Mouse (Mus musculus): Measurements from ENCODE around the gene Mst1. TPM values are rescaled to one million over a fixed set of nuclear protein-coding genes. Genes with fewer than 3 reads are reported as not detected.

Mst1 gene
- total RNA-seq, 2 experiments from 2014 or later = not detected

DNA sequence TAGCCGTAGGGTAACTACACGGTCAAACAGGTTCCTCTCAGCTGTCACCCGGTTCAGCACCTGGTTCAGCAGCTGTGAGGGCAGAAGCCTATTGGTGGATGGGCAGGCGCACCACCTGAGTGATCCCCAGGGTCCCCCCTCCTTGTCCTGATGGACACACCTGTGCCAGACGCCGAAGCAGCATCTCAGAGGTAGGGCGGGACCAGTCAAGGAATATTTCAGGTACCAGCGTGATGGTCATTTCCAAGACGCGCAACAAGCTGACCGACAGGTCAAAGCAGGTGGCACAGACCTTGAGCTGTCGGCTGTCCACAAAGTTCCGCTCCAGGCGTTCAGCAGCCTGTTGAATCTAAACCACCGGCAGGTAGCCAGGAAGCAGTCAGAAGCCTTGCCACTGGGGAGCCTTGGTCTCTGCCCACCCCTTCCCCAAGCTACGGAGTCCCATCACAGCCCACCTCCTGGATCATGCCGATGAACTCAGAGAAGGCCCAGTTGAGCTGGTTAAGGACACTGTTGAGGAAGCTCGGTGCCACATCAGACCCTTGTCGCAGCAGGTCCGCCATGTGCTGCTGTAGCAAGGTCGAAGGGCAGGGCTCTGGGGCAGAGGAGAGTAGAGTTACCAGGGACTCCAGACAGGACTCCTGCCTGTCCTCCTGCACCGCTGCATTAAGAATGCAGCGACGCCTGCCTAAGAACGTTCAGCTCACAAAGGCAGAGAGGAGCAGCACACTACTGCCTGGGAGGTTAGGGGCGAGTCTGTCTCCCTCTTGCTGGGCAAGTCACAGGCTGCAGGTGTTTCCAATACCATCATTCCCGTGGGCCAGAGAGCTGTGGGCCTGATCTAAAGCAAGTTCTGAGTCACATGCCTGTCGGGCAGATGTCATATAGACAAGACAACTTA is 23.6 kb upstream of the Mst1 start:
- DNase-seq = no peak
- intact Hi-C loops (cut with DNase I; ENCODE audit: low total_unique reads) = no loop called here

DNA sequence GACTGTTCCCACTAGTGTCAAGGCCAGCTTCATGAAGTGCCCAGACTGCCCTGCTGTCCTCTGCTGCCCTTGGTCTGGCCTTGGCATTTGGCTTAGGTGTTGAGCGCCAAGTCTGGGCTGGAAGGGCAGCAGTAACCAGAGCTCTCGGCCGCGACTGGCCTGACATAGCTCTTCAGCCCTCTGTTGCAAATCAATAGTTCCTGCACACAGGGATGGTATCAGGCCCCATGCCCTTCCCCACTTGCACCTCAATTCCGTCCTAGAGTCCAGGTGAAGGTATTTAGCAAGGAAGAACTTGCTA is 23.0 kb upstream of the Mst1 start:
- DNase-seq = peak; percentile 71
- intact Hi-C loops (cut with DNase I; ENCODE audit: low total_unique reads) = no loop called here

DNA sequence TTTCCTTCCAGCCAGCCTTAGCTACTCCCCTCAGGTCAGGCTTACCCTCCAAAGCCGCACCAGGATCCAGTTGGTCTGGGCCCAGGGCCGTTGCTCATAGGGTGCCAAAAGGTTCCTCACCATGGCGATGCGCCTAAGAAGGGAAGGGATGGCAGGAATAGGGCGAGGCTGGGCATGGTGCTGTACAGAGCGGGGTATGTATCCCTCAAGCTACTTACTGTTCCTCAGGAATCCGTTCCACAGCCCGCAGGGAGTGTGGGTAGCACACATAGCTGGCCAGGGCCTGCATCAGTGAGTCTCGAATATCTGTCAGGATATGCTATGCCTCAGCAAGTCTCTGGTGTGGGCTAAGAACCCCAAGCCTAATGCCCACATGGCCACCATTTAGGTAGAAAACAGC is 21.9 kb upstream of the Mst1 start:
- intact Hi-C loops (cut with DNase I; ENCODE audit: low total_unique reads) = no loop called here

DNA sequence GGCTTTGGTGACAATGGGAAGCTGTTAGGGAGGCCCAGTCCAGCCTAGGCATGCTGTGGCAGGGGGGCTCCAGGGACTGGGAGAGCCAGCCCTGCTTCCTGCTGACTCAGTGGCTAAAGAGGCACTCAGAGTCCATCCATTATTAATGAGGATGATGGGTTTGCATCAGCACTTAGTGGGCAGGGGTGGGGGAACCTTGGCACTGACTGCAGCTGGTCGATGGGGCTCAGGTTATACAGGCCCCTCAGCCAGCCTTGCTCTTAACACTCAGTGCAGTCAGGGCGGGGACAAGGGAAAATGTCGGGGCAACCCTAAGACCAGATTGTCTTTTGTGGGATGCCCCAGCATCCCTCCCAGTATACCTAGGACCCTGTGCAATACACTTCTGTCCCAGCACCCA is 18.1 kb upstream of the Mst1 start:
- no peak for DNase-seq
- intact Hi-C loops (cut with DNase I; ENCODE audit: low total_unique reads) = loop anchor here (5.0 kb wide), 1 partner anchor 95 kb away; no protein-coding TSS in a partner anchor

More for the DNA sequence above, 21.9 kb upstream of the Mst1 start:
- DNase-seq = peak; percentile 12

DNA sequence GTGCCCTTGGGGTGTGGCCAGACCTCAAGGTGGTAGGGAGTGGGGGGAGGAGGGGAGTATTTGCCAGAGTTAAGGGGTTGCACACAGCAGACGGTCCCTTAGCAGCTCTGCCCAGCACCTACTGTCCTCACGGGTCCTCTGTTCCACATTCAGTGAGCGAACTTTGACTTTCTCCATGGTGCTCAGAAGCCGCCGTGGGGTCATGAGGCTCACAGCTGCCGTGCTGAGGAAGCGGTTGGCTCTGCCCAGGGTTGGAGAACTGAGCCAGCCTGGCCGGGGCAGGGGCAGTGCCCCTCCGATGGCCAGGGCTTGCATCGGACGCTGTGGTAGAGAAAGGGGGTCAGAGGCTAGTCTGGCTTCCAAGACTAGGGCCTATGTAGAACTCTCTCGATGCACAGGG is 16.9 kb upstream of the Mst1 start:
- DNase-seq = no peak
- intact Hi-C loops (cut with DNase I; ENCODE audit: low total_unique reads) = loop anchor here (5.0 kb wide), 1 partner anchor 96 kb away; no protein-coding TSS in a partner anchor

GRCm38 (mm10) chr9:108065491-108066011 is 14.7 kb upstream of the Mst1 start:
- peak; percentile 71 for DNase-seq
- intact Hi-C loops (cut with DNase I; ENCODE audit: low total_unique reads) = loop anchor here (5.0 kb wide), 1 partner anchor 163 kb away; no protein-coding TSS in a partner anchor

DNA sequence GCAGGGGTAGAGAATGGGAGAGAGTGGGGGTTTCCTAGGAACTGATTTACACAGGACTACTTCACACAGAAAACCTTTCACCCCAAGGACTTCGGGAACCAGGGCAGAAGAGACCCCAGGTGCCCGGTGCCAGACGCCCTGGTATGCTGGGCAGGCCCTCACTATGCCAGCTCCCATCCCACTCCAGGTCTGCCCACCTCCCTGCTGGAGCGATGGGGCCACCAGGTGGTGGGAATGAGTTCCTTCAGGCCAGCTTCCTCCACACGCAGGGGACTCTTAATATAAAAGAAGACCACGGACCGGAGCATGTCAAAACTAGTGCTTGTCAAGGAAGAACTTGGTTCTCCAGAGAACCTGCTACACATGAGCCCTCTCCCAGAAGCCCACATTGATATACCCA is 13.0 kb upstream of the Mst1 start:
- intact Hi-C loops (cut with DNase I; ENCODE audit: low total_unique reads) = loop anchor here (5.0 kb wide), 1 partner anchor 165 kb away; no protein-coding TSS in a partner anchor
- no peak for DNase-seq

DNA sequence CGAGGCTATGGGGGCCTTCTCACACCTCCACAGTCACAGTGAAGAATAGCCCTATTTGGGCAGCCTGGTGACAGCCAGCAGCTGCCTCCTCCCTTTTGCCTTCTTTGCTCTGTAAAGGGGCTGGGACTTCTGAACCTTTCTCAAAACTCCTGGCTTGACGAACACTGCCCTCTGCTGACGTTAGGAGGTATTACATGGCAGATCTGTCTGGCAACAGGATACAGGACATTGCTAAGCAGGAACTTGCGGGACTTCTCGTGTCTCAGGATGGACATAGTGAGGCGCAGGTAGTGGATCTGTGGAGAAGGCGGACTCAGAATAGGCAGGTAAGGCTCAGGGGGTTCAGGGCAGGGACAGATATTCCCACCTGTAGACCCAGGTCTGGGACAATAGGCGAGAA is 12.3 kb upstream of the Mst1 start:
- DNase-seq = peak; percentile 78
- intact Hi-C loops (cut with DNase I; ENCODE audit: low total_unique reads) = loop anchor here (5.0 kb wide), 1 partner anchor 166 kb away; no protein-coding TSS in a partner anchor

GRCm38 (mm10) chr9:108069007-108069406 is 11.2 kb upstream of the Mst1 start:
- DNase-seq = no peak
- intact Hi-C loops (cut with DNase I; ENCODE audit: low total_unique reads) = loop anchor here (5.0 kb wide), 1 partner anchor 167 kb away; no protein-coding TSS in a partner anchor

DNA sequence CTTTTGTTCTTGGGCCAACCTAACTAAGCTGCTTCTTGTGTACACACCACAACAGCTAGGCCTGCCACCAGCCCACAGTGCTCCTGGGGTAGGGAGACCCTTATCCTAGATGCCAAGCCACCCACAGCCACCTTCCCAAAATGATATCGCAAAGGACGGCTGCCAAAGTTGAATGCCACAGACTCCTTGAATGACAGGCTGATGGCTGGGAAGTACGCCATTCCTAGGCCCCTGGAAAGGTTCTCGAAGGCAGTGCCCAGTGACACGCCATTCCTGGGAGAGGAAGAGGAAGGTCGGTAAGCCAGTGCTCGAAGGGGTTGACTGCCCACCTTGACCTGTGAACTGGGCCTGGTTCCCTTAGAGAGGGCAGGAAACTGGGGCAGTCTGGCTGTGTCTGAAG is 10.7 kb upstream of the Mst1 start:
- intact Hi-C loops (cut with DNase I; ENCODE audit: low total_unique reads) = loop anchor here (5.0 kb wide), 1 partner anchor 167 kb away; no protein-coding TSS in a partner anchor
- DNase-seq = no peak

DNA sequence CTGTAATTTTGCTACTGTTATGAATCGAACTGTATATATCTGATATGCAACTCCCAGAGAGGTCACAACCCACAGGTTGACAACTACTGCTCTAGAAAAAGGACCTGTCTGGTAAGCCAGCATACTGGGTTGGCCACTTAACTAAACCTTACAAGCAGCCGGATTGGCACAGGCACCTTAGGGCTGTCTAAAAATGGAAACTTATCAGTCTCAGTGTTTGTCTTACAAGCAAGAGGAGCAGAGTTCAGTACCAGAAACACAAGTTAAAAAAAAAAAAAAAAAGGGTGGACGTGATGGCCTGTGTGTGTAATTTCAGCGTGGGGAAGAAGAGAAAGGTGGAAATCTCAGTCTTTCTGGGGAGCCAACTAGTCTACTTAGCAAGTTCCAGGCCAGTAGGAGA is 8.4 kb upstream of the Mst1 start:
- DNase-seq = no peak
- intact Hi-C loops (cut with DNase I; ENCODE audit: low total_unique reads) = no loop called here

DNA sequence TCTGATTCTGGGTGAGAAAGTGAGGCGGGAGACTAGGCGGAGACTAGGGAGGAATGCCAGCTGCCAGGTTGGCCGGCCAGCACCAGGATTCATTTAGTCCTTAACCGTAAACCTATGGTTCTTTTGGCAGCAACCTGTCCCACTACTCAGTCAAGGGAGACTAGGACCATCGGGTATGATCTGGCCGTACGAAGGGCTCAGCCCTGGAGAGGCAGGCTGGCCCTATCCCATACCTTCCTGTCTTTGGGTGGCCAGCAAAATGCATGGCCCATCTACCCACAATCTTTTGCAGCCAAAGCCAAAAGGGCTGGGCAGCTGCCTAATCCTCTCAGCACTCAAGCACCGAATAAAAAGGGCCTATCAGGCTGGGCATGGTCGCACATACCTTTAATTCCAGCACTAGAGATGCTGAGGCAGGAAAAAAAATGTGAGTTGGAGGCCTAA is 7.7 kb upstream of the Mst1 start:
- intact Hi-C loops (cut with DNase I; ENCODE audit: low total_unique reads) = no loop called here
- no peak for DNase-seq

- intact Hi-C loops (cut with DNase I; ENCODE audit: low total_unique reads) = no loop called here
- no peak for DNase-seq
Observed at GRCm38 (mm10) chr9:108073141-108073930, 6.9 kb upstream of the Mst1 start.

DNA sequence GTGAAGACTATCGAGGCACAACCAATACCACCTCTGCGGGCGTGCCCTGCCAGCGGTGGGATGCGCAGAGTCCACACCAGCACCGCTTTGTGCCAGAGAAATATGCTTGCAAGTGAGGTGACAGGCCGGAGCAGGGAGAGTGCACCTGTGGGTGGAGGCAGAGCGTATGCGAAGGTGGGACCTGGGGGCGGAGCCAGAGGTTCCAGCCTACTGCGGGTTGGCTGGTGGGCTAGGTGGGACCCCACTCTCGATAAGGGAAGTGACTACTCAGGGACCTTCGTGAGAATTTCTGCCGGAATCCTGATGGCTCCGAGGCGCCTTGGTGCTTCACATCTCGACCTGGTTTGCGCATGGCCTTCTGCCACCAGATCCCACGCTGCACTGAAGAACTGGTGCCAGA is 2.3 kb downstream of the Mst1 start:
- DNase-seq = no peak
- intact Hi-C loops (cut with DNase I; ENCODE audit: low total_unique reads) = no loop called here

DNA sequence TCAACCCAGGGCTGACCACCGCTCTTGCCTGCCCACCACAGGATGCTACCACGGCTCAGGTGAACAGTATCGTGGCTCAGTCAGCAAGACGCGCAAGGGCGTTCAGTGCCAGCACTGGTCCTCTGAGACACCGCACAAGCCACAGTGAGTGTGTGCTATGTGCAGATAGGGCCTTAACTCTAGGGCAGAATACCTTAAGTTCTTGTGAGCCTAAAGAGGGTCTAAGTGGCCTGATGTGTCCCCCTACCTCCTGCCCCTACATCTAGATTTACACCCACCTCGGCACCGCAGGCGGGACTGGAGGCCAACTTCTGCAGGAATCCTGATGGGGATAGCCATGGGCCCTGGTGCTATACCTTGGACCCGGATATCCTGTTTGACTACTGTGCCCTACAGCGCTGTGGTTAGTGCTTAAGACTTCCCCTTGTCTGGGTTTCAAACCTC is 2.8 kb downstream of the Mst1 start, which contains the start of gene Rnf123:
Gene Rnf123, minus strand, starts transcription at position 359 of the 444 bp plus-strand sequence.
- DNase-seq = no peak
- intact Hi-C loops (cut with DNase I; ENCODE audit: low total_unique reads) = no loop called here

GRCm38 (mm10) chr9:108083561-108083960 is 3.3 kb downstream of the Mst1 start:
- intact Hi-C loops (cut with DNase I; ENCODE audit: low total_unique reads) = no loop called here
- DNase-seq = no peak

DNA sequence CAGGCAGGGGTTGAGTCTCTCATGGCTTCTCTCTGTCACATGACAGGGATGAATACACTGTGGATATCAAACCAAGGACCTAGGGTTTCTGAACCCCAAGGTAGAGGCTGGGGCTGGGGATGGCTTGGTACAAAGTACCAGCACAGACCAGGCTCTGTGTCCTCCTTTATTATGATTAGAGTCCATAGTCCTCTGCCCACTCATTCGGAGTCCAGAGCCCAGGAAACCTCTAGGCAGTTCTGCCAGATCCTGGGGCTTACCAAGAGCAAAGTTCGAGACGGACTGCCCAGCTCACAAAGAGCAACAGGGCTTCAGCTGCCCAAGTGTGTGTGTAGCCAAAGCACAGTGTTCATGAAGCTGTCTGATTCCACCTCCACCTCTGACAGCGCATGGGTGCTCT is 5.0 kb downstream of the Mst1 start:
- no peak for DNase-seq
- intact Hi-C loops (cut with DNase I; ENCODE audit: low total_unique reads) = no loop called here

DNA sequence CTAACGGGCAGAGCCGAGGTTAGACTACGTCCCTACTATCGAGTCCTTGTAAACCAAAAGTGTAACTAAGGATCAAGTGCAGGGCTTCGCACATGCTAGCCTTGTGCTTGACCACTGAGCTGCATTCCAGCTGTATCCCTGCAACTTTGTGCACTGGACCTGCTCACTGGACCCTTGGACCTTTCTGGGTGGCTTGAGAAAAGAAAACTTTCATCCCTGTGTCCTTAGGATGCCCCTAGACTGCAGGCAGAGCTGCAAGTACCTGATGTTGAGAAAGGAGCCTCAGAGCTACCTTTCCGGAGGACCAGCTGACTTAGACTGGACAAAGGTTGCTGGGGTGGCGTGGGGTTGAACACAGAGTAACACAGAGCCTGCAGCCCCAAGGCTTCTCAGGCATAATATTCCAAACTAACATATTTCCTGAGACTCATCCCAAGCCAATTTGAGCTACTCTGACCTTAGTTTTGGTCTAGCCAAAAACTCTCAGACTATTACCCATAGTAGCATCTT is 10.4 kb downstream of the Mst1 start:
- intact Hi-C loops (cut with DNase I; ENCODE audit: low total_unique reads) = no loop called here
- no peak for DNase-seq

GRCm38 (mm10) chr9:108093586-108093985 is 13.3 kb downstream of the Mst1 start:
- DNase-seq = no peak

More at GRCm38 (mm10) chr9:108093586-108093985, 13.3 kb downstream of the Mst1 start:
- intact Hi-C loops (cut with DNase I; ENCODE audit: low total_unique reads) = no loop called here

Data from gastrocnemius, postnatal 14 days (tissue).